Mouse (Mus musculus) lung, embryonic 15.5 days (tissue): ENCODE results near the gene Ugt1a8. TPM values are rescaled to one million over a fixed set of nuclear protein-coding genes. Genes with fewer than 3 reads are reported as not detected.
A peak's percentile ranks its signal among the peaks of the same experiment; 100 is the strongest.

Experiments used
- ATAC-seq: fragments of 200-750 bp; cut with Nextera tagmentation; 2 replicates; pipeline ENCODE4 v1.8.0; 2017; ENCODE audit warnings: moderate number of reproducible peaks, borderline replicate concordance; ENCODE audit not compliant: low FRiP score, low TSS enrichment; ENCODE audit errors: extremely low read depth
- H3K27ac ChIP-seq: fragments of 300-500 bp; sonication (generic); 2 replicates; pipeline ENCODE4 v1.5.1; 2015; ENCODE audit warnings: moderate library complexity, mild to moderate bottlenecking, inconsistent platforms
- H3K27me3 ChIP-seq: fragments of 300-500 bp; sonication (generic); 2 replicates; pipeline ENCODE4 v1.6.1; 2015; ENCODE audit warnings: inconsistent platforms
- H3K36me3 ChIP-seq: fragments of 300-500 bp; sonication (generic); 2 replicates; pipeline ENCODE4 v1.6.1; 2015; ENCODE audit warnings: inconsistent platforms
- H3K4me1 ChIP-seq: fragments of 300-500 bp; sonication (generic); 2 replicates; pipeline ENCODE4 v1.6.1; 2015; ENCODE audit warnings: inconsistent platforms
- H3K4me2 ChIP-seq: fragments of 300-500 bp; sonication (generic); 2 replicates; pipeline ENCODE4 v1.6.1; 2015; ENCODE audit warnings: inconsistent platforms, mild to moderate bottlenecking, moderate library complexity
- H3K4me3 ChIP-seq: fragments of 300-500 bp; sonication (generic); 2 replicates; pipeline ENCODE4 v1.5.1; 2015; ENCODE audit warnings: mild to moderate bottlenecking, inconsistent platforms
- H3K9ac ChIP-seq: fragments of 300-500 bp; sonication (generic); 2 replicates; pipeline ENCODE4 v1.6.1; 2015; ENCODE audit warnings: inconsistent platforms
- H3K9me3 ChIP-seq: fragments of 300-500 bp; sonication (generic); 2 replicates; pipeline ENCODE4 v1.6.1; 2016; ENCODE audit warnings: inconsistent platforms
- WGBS: fragments of 180-500 bp; shearing (Covaris S2); methylation state at CpG from one replicate; pipeline ENCODE4 v1.1.7; 2015; 5-methylcytosine and 5-hydroxymethylcytosine counted together
- polyA plus RNA-seq: library from polyadenylated mRNA; unstranded; fragments of >200 nt; fragmentation: Nextera tagmentation; extraction: Ambion mirVana; gene quantifications from 2 replicates; pipeline ENCODE4 v1.2.1, GENCODE M21; 2015

Gene Ugt1a8
- polyA plus RNA-seq, 1 experiment from 2014 or later, result not detected

DNA sequence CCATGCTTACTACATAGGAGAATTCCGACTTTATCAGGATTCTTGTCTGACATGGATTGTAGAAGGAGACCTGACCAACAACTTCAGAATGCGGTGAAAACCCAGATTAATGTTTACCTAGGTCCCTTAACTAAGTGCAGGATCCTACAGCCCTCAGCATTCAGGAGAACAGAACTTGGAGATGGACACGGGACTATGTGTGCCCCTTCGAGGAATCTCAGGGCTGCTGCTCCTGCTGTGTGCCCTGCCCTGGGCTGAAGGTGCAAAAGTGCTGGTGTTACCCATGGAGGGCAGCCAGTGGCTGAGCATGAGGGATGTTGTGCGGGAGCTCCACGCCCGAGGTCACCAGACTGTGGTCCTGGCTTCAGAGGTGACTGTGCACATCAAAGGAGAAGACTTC is 112.8 kb downstream of the Ugt1a8 start, which contains the start of gene Ugt1a2:
Gene Ugt1a2, plus strand, starts transcription at position 146 of the 400 bp plus-strand sequence.
- no peaks in the 10 kb centered on the region for H3K27me3 ChIP-seq
- H3K27ac ChIP-seq, result no peak within 1 kb of the TSS
- no peak for ATAC-seq
- no peaks in the 10 kb centered on the region for H3K4me1 ChIP-seq
- no peak within 1 kb of the TSS for H3K4me2 ChIP-seq
- no peak within 1 kb of the TSS for H3K9ac ChIP-seq
- WGBS, result 62% methylated on average over 7 of the region's 7 CpGs
- H3K9me3 ChIP-seq, result no peaks in the 10 kb centered on the region
- H3K4me3 ChIP-seq, result no peak within 1 kb of the TSS
- H3K36me3 ChIP-seq, result no peaks in the 10 kb centered on the region

DNA sequence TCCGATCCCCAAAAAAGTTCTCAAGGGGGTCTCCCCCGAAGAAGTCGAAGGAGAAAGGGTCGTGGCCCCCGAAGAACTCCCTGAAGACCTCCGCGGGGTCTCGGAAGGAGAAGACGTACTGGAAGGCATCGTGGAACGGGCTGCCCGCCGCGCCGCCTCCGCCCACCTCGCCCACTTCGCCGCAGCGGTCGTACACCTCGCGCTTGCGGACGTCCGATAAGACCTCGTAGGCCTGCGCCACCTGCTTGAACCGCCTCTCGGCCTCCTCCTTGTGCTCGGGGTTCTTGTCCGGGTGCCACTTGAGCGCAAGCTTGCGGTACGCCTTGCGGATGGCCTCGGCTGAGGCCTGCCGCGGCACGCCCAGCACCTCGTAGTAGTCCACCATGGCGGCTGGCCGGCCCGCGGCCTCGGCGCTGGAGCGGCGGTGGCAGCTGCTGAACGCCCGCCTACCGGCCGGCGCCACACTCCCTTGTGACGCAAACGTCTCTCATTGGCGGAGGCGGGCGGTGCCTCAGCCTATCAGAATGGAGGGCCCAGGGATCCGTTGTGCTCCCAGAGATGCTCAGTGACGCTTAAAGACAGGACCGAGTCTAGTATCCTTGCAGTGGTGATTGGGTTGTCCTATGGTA is 117.8 kb downstream of the Ugt1a8 start, which contains the start of gene Dnajb3:
Gene Dnajb3, minus strand, starts transcription at position 489 of the 629 bp plus-strand sequence.
- peak; percentile 98 for ATAC-seq

DNA sequence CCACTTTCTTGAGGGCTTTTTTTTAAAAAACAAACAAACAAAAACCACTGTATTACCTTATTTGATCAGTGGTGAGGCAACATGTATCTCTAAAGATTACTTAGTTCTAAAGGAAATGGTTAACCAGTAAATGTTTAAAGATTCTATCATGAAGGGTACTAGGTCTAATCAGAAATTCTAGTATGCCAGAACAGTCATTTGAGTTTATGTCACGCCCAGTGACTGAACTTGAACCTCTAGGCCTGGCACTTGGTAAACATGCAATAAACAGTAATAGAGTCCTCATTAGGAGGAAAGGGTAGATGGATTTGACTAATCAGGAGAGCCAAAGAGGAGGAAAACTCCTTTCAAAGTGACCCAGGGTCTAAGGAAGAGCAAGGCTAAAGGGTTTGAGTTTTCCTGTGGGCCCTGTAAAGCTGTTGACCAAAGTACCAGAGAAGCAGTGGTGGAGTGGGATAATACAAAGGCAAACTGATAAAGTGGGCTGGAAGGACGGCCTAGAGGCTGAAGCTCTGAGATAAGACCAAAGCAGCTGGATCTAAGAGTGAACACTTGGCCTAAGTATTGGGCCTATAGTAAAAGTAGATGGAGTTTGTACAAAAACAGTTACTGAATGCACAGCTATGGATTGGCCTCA is 119.3 kb downstream of the Ugt1a8 start:
- no peak for ATAC-seq
- no peak overlapping the region for H3K4me2 ChIP-seq
- no peak overlapping the region for H3K4me3 ChIP-seq
- WGBS, result 67% methylated on average over 2 of the region's 2 CpGs
- no peaks in the 10 kb centered on the region for H3K27me3 ChIP-seq
- 0 out of 2 replicates have a peak, but pooled peaks cover 7% of the 10 kb centered on the region for H3K9me3 ChIP-seq
- no peaks in the 10 kb centered on the region for H3K36me3 ChIP-seq
- H3K4me1 ChIP-seq, result no peaks in the 10 kb centered on the region
- H3K9ac ChIP-seq, result no peak overlapping the region
- H3K27ac ChIP-seq, result no peak overlapping the region

More for the DNA sequence above, 117.8 kb downstream of the Ugt1a8 start, which contains the start of gene Dnajb3:
- Histone ChIP-seq H3K4me3 (peak within 1 kb of the TSS; percentile 52), H3K9me3 (no peaks in the 10 kb centered on the region), H3K9ac (peak within 1 kb of the TSS; percentile 57), H3K4me2 (peak within 1 kb of the TSS; percentile 92), H3K36me3 (no peaks in the 10 kb centered on the region), H3K27ac (no peak within 1 kb of the TSS), H3K4me1 (no peaks in the 10 kb centered on the region), H3K27me3 (no peaks in the 10 kb centered on the region)
- 9% methylated on average over 52 of the region's 62 CpGs for WGBS

DNA sequence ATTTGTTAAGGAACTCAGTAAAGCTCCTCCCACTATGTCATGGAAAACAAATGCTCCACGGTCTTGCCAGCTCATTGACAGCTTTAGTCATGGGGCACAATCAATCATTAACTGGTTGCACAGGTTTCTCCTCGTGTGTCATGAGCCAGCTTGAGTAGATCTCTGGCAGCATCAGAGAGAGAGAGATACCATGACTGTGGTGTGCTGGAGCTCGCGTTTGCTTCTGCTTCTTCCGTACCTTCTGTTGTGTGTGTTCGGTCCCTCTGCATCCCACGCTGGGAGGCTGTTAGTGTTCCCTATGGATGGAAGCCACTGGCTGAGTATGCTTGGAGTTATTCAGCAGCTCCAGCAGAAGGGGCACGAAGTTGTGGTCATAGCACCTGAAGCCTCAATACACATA is 124.2 kb downstream of the Ugt1a8 start, which contains the start of gene Ugt1a1:
Gene Ugt1a1, plus strand, starts transcription at position 148 of the 400 bp plus-strand sequence.
- ATAC-seq, result peak; percentile 40; the same call in 1 of the 2 replicates
- Histone ChIP-seq H3K27ac (no peak within 1 kb of the TSS), H3K4me3 (no peak within 1 kb of the TSS), H3K9ac (no peak within 1 kb of the TSS), H3K9me3 (peaks cover 41% of the 10 kb centered on the region), H3K36me3 (no peaks in the 10 kb centered on the region), H3K4me1 (no peaks in the 10 kb centered on the region), H3K27me3 (no peaks in the 10 kb centered on the region), H3K4me2 (no peak within 1 kb of the TSS)
- 62% methylated on average over 8 of the region's 8 CpGs for WGBS

DNA sequence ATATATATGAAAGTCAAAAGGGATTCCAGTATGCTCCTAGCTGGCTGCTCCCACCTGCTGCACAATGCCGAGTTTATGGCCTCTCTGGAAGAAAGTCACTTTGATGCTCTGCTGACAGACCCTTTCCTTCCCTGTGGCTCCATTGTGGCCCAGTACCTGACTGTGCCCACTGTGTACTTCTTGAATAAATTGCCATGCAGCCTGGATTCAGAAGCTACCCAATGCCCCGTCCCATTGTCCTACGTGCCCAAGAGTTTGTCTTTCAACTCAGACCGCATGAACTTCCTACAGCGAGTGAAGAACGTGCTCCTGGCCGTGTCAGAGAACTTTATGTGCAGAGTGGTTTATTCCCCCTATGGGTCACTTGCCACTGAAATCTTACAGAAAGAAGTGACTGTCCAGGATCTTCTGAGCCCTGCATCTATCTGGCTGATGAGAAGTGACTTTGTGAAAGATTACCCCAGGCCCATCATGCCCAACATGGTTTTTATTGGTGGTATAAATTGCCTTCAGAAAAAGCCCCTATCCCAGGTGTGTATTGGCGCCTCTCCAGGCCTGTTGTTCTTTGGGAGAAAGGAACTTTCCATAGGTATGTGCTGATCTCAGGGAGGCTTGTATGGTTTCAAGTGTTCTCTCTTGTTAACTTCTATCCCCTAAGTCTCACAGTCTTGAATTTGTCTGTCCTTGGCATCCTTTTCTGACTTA is 124.9 kb downstream of the Ugt1a8 start:
- Histone ChIP-seq H3K4me2 (no peak overlapping the region), H3K36me3 (no peaks in the 10 kb centered on the region), H3K9me3 (peaks cover 48% of the 10 kb centered on the region), H3K4me3 (no peak overlapping the region), H3K9ac (no peak overlapping the region), H3K27me3 (no peaks in the 10 kb centered on the region), H3K27ac (no peak overlapping the region), H3K4me1 (no peaks in the 10 kb centered on the region)
- WGBS, result 56% methylated on average over 8 of the region's 8 CpGs
- ATAC-seq, result no peak

DNA sequence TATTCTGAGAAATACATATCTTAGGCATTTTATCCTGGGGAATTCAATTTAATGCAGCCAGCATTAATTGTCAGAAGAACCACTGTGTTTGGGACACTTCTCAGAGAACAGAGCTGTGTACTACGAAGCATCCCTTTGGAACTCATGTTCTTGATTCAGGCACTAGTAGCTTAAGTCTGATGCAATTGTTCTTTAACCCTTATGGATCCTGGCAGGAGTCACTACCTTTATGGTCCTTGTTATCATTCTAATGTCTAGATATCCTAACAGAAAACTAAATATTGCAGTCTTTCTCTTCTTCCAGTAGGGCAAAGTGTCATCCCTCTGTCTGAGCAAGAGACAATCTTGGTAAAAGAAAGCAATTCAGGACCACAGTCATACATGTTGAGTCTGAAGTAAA is 125.4 kb downstream of the Ugt1a8 start:
- WGBS, result 75% methylated on average over 1 of the region's 1 CpGs
- no peak for ATAC-seq

DNA sequence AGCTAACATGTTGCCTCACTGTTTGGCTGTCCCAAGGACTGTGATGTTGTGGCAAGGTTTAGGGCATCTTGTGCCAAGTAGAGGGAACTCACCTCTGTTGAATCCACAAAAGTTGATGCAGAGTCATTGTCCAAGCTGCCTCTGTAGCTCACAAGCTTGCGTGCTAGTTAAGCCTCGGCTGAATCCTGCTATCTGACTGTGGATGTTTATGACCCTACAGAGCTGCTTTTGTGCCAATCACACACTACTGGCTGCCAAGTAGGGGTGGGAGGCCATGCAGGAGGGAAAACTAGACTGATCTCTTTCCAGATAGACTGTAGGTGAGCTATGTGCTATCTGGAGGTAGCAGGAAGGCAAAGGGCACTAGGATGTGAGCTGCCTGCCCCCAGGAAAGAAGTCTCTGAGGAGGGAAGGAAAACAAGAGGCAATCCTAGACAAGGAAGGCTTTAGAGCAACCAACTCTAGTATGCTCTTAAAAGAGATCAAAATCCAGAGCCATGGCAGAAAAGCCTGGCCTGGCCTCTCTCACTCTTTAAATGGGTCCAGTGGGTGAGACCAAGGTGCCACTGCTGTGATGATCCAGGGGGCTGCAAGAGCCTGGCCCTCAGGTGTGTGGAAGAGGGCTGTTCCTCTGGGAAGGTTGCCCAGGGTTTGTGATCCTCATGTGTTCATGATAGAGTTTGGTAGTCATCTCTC is 126.3 kb downstream of the Ugt1a8 start:
- ATAC-seq, result peak; percentile 16; the same call in 1 of the 2 replicates
- 77% methylated on average over 2 of the region's 2 CpGs for WGBS
- peaks cover 50% of the 10 kb centered on the region for H3K9me3 ChIP-seq

More for the DNA sequence above, 125.4 kb downstream of the Ugt1a8 start:
- Histone ChIP-seq H3K4me1 (no peaks in the 10 kb centered on the region), H3K9ac (no peak overlapping the region), H3K4me2 (no peak overlapping the region), H3K9me3 (peaks cover 50% of the 10 kb centered on the region), H3K27me3 (no peaks in the 10 kb centered on the region), H3K4me3 (no peak overlapping the region), H3K27ac (no peak overlapping the region), H3K36me3 (no peaks in the 10 kb centered on the region)

DNA sequence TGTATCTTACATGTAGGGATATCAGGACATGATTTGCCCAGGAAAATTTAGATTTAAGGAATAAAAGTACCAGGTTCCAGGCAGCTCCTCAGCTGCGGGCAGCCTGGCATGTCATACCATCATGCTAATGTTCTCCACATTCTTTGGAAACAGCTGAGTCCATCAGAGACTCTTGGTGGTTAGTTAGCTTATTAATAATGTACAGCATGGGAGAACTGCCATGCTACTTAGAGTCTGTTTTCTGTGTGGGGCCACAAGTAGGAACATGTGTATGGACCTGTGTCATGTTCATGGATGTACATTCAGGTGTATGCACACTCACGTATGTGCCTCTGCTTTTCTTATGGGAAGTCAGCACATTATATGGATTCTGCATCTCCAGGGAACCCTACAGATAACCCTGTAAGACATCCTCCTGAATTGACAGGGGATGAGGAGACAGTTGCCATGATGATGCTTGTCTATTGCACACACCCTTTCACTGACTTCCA is 126.9 kb downstream of the Ugt1a8 start:
- H3K27ac ChIP-seq, result no peak overlapping the region
- WGBS, result 76% methylated on average over 2 of the region's 2 CpGs
- no peak overlapping the region for H3K4me2 ChIP-seq
- no peak overlapping the region for H3K4me3 ChIP-seq
- no peaks in the 10 kb centered on the region for H3K27me3 ChIP-seq
- no peaks in the 10 kb centered on the region for H3K36me3 ChIP-seq
- H3K4me1 ChIP-seq, result no peaks in the 10 kb centered on the region
- H3K9me3 ChIP-seq, result peaks cover 50% of the 10 kb centered on the region
- no peak for ATAC-seq
- H3K9ac ChIP-seq, result no peak overlapping the region

More for the DNA sequence above, 126.3 kb downstream of the Ugt1a8 start:
- Histone ChIP-seq H3K4me1 (no peaks in the 10 kb centered on the region), H3K4me3 (no peak overlapping the region), H3K27me3 (no peaks in the 10 kb centered on the region), H3K36me3 (no peaks in the 10 kb centered on the region), H3K27ac (no peak overlapping the region), H3K9ac (no peak overlapping the region), H3K4me2 (no peak overlapping the region)

DNA sequence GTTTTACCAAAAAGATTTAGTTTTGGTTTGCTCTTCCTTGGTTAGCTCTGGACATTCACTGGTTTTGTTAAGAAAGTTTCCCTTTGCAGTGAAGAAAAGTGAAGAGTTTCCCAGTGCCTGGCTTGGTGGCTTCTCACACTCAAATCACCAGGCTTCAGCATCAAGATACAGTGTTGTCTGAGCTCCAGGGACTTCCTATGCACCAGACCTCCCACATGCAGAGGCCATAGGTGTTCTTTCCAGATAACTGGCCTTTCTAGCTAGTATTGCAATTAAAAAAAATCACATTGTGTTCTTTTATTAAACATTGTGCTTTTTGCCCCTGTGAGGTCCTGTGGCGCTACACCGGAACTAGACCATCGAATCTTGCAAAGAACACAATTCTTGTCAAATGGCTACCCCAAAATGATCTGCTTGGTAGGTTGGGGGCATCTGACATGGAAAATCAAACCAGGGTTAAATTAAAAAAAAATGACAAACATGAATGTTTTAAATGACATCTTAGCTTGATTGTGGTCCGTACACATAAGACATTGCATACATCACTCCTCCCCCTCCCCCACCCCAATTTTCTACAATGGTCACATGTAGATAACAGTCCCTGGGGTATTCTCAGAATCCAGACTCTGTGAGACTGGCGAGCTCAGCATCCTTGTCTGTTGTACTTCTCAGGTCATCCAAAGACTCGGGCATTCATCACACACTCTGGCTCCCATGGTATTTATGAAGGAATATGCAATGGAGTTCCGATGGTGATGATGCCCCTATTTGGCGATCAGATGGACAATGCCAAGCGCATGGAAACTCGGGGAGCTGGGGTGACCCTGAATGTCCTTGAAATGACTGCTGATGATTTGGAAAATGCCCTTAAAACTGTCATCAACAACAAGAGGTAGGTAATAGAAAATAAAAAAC is 128.1 kb downstream of the Ugt1a8 start:
- no peak overlapping the region for H3K4me2 ChIP-seq
- no peak overlapping the region for H3K4me3 ChIP-seq
- H3K36me3 ChIP-seq, result no peaks in the 10 kb centered on the region
- 66% methylated on average over 10 of the region's 10 CpGs for WGBS
- H3K4me1 ChIP-seq, result no peaks in the 10 kb centered on the region
- H3K9ac ChIP-seq, result no peak overlapping the region
- peaks cover 50% of the 10 kb centered on the region for H3K9me3 ChIP-seq
- no peaks in the 10 kb centered on the region for H3K27me3 ChIP-seq
- H3K27ac ChIP-seq, result no peak overlapping the region
- ATAC-seq, result no peak

DNA sequence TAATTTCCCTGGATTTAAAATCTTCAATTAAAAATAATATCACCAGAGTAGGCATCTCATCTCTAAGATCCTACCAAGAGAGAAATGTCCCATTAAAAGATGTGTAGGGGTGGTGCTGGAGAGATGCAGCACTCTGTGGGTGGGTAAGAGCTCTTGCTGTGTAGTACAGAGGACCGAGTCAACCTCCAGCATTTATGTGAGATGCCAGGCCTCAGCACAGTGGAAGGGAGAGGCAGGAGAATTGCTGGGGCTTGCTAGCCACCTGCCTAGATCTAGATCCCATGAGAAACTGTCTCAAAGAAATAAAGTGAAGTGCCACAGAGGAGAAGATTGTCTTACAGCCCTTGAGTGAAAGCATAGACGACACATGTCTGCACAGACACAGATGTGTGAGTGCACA is 128.9 kb downstream of the Ugt1a8 start:
- H3K4me3 ChIP-seq, result no peak overlapping the region
- no peak overlapping the region for H3K27ac ChIP-seq
- WGBS, result 57% methylated on average over 2 of the region's 2 CpGs
- H3K27me3 ChIP-seq, result no peaks in the 10 kb centered on the region
- H3K9ac ChIP-seq, result no peak overlapping the region
- no peaks in the 10 kb centered on the region for H3K36me3 ChIP-seq
- no peaks in the 10 kb centered on the region for H3K4me1 ChIP-seq
- no peak overlapping the region for H3K4me2 ChIP-seq
- H3K9me3 ChIP-seq, result peaks cover 47% of the 10 kb centered on the region
- ATAC-seq, result no peak
